Mouse (Mus musculus) ES-E14 (cell line): ENCODE data around the gene Zbtb7b. TPM values are rescaled to one million over a fixed set of nuclear protein-coding genes. Genes with fewer than 3 reads are reported as not detected.
A peak's percentile ranks its signal among the peaks of the same experiment; 100 is the strongest.

ENCODE experiments used
- DNase-seq: peaks from one replicate; pipeline ENCODE4 v3.0.0-alpha.2; 2013; ENCODE audit warnings: low read depth, low spot score
- H3K27ac ChIP-seq: 2 replicates; pipeline ENCODE4 v1.5.1; 2012; ENCODE audit warnings: low read depth, mild to moderate bottlenecking, low read length, moderate library complexity, mixed read lengths; ENCODE audit not compliant: poor library complexity, insufficient read depth, severe bottlenecking
- H3K36me3 ChIP-seq: 2 replicates; pipeline ENCODE4 v1.6.1; 2012; ENCODE audit warnings: mild to moderate bottlenecking, low read length, moderate library complexity, mixed read lengths; ENCODE audit not compliant: control insufficient read depth, poor library complexity, insufficient read depth, severe bottlenecking
- H3K4me1 ChIP-seq, 2 experiments: fragments of 150-350 bp in 1 of 2; sonication (generic) in 1 of 2; 2 replicates each; pipeline ENCODE4 v1.6.1; 2012; ENCODE audit warnings: low read length in 2 of 2, mild to moderate bottlenecking in 1 of 2, mixed read lengths in 1 of 2; ENCODE audit not compliant: control insufficient read depth in 2 of 2, insufficient read depth in 2 of 2, poor library complexity in 1 of 2
- H3K4me3 ChIP-seq, 2 experiments: fragments of 150-350 bp in 1 of 2; sonication (generic) in 1 of 2; 2 replicates each; pipeline ENCODE4 v1.5.1; 2012; ENCODE audit warnings: low read length in 2 of 2, low read depth in 1 of 2, mild to moderate bottlenecking in 1 of 2, mixed read lengths in 1 of 2; ENCODE audit not compliant: insufficient read depth in 1 of 2, poor library complexity in 1 of 2, severe bottlenecking in 1 of 2
- H3K9ac ChIP-seq: 2 replicates; pipeline ENCODE4 v1.6.1; 2012; ENCODE audit warnings: low read depth, mild to moderate bottlenecking, low read length, mixed read lengths; ENCODE audit not compliant: poor library complexity, insufficient read depth, severe bottlenecking
- H3K9me3 ChIP-seq: fragments of 150-350 bp; sonication (generic); 2 replicates; pipeline ENCODE4 v1.6.1; 2012; ENCODE audit warnings: low read depth, mild to moderate bottlenecking, low read length; ENCODE audit not compliant: control insufficient read depth, insufficient read depth
- CHD2 ChIP-seq: IDR thresholded peaks from 2 replicates; pipeline ENCODE4 v1.6.1; 2014; ENCODE audit warnings: mild to moderate bottlenecking, low read depth, low read length, inconsistent platforms
- HCFC1 ChIP-seq: IDR thresholded peaks from 2 replicates; pipeline ENCODE4 v1.6.1; 2012; ENCODE audit warnings: low read length, inconsistent platforms, borderline replicate concordance; ENCODE audit not compliant: insufficient read depth
- MAFK ChIP-seq: IDR thresholded peaks from 2 replicates; pipeline ENCODE4 v1.6.1; 2014; ENCODE audit warnings: mild to moderate bottlenecking, low read depth, low read length, inconsistent platforms; ENCODE audit not compliant: insufficient read depth
- ZC3H11A ChIP-seq: IDR thresholded peaks from 2 replicates; pipeline ENCODE4 v1.6.1; 2012; ENCODE audit warnings: low read depth, mild to moderate bottlenecking, inconsistent platforms, low read length, borderline replicate concordance
- ZNF384 ChIP-seq: IDR thresholded peaks from 2 replicates; pipeline ENCODE4 v1.6.1; 2012; ENCODE audit warnings: low read depth, low read length, inconsistent platforms
- in situ Hi-C, 2 experiments: fragments of 600-800 bp; cut with MboI; formaldehyde crosslinking; loops; one replicate each; pipeline ENCODE4 v1.15.1; 2025; ENCODE audit warnings: low sequenced_read_pairs in 2 of 2, inconsistent platforms in 1 of 2; ENCODE audit not compliant: unreplicated experiment in 2 of 2
- total RNA-seq: library from RNA; depleted of rRNA; stranded (reverse); fragments of 300-350 nt; gene quantifications from 2 replicates; pipeline ENCODE4 v1.2.3, GENCODE M21; 2012

Zbtb7b gene
- total RNA-seq, 1 experiment = 13.0 TPM

DNA sequence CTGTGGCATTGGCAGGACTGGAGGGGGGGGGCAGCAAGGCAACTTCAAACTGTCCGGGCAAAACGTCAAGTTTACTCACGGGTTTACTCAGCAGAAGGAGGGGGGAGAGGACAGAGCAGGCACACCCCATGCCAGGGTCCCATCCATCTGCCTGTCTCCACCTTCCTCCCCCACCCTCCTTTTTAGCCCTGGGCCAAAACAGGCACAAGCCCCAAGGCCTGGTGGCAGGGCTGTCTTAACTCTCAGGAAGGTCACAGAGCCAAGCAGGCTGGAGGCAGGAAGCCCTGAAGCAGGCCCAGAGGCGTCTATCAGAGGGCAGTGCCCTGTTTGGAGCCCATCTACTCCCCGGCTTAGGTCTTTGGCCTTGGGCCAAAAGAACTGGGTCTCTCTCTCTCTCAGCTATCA lies 4.5 kb downstream of the Zbtb7b start:
- in situ Hi-C loops = no loop called here
- Histone ChIP-seq H3K9me3 (no peaks in the 10 kb centered on the region), H3K27ac (no peak overlapping the region), H3K4me1 (peaks cover 0 to 42% of the 10 kb centered on the region in 2 experiments; a peak in 3 of 4 replicates), H3K4me3 (no peak overlapping the region), H3K36me3 (no peaks in the 10 kb centered on the region; the same call in 1 of the 2 replicates), H3K9ac (no peak overlapping the region)
- TF ChIP-seq MAFK = no peak
- no peak for TF ChIP-seq ZC3H11A
- TF ChIP-seq HCFC1 = no peak
- no peak for TF ChIP-seq CHD2
- TF ChIP-seq ZNF384 = no peak
- DNase-seq = no peak

DNA sequence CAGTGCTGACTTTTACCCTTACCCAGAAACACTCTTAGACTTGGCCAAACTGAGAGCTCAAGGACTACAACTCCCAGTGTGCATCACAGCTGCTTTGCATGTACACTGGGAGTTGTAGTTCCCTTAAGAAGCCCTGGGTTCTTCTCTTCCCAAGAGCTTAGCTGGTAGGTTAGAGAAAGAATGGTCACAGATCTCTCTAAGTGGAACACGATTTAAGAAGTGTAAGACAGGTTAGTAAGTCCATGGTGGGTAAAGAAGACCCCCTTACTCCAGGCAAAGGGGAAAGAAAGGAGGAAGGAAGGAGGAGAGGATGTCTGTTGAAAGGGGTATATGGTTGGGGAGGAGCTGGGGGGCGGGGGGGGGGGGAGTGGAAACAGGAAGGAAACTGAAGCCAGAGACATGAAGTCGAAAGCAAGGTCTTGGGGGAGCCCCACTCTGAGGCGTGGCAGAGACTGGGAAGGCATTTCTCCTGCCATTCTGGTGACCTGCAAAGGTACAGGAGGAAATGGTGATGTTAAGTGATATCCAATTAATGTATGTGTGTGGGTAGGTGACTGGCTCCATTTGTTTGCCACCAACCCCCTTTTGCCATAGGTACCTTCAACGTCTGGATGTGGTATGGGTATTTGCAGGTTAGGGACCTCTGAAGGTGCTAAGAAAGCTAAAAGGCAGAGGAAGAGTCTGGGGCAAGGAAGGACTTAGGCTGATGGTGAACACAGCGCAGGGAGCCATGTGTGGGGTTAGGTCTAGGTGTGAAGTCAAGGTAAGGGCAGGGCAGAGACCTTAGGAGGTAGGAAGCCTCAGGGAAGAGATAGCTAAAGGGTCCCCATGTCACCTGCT lies 5.5 kb downstream of the Zbtb7b start:
- H3K9me3 ChIP-seq = no peaks in the 10 kb centered on the region
- H3K27ac ChIP-seq = no peak overlapping the region
- no peak for DNase-seq
- H3K36me3 ChIP-seq = no peaks in the 10 kb centered on the region; the same call in 1 of the 2 replicates
- TF ChIP-seq ZC3H11A (no peak), ZNF384 (no peak), HCFC1 (peak; percentile 99), CHD2 (no peak)
- in situ Hi-C loops = no loop called here
- H3K9ac ChIP-seq = no peak overlapping the region
- H3K4me3 ChIP-seq = no peak overlapping the region
- H3K4me1 ChIP-seq = peaks cover 0 to 49% of the 10 kb centered on the region in 2 experiments; a peak in 3 of 4 replicates

DNA sequence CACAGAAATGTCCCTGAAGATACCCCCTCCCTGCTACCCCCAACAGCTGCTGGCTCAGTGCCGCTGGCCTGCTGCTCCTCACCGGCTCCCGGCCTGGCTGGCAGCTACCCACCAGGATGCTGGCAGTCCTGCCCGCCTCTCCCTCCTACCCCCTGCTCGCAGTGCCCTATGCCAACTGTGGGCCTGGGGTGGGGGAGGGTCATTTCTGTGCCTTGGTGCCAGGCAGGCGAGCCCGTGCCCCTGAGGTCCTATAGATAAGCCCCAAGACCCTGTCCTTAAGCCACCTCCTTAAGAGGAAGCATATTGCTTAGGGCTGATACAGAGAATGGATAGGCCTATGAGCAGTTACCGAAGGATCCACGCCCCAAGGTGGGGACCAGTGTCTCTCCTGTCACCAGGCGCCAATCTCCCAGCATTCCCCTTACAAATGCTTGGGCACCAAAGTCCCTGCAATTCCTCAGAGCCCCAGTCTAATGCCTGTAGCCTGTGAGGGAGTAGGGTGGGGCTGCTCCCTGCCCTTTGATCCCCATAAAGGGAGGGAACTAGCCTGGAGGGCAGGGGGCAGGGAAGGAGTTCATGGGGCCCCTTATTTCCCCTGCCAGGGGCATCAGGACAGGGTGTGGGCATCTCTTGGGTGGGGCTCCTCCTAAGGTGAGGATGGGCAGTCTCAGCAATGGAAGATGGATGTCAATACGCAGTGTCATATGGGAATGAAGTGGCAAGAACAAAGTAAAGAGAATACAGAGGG lies 6.3 kb downstream of the Zbtb7b start:
- H3K36me3 ChIP-seq = peaks cover 2% of the 10 kb centered on the region; the same call in 1 of the 2 replicates
- H3K4me1 ChIP-seq = peaks cover 0 to 57% of the 10 kb centered on the region in 2 experiments; a peak in 3 of 4 replicates
- no peak overlapping the region for H3K27ac ChIP-seq
- no peak overlapping the region for H3K4me3 ChIP-seq
- no peak for TF ChIP-seq MAFK
- no peak for TF ChIP-seq CHD2
- TF ChIP-seq ZNF384 = no peak
- TF ChIP-seq HCFC1 = no peak
- TF ChIP-seq ZC3H11A = no peak
- no peaks in the 10 kb centered on the region for H3K9me3 ChIP-seq
- no peak for DNase-seq
- in situ Hi-C loops = no loop called here
- no peak overlapping the region for H3K9ac ChIP-seq

DNA sequence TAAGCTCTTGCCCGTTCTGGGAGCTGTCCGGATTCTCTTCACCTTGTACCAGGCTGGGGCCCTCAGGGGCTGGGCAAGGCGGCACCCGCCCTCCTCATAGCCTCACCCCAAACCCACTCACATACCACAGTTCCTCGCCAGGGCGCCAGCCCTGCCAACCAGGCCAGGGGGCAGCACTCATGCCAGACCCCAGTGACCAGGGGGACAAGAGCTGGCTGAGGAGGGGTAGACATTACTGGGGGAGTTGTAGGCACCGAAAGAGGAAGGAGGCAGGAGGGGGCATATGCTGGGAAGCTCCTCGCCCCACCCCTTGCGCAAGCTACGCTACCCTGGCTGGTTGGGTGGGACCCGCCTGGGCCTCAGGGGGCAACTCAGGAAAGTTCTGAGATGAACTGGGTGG lies 6.9 kb downstream of the Zbtb7b start:
- in situ Hi-C loops = no loop called here

More for the DNA sequence above, 6.9 kb downstream of the Zbtb7b start:
- TF ChIP-seq CHD2 = no peak
- TF ChIP-seq MAFK = no peak
- TF ChIP-seq ZNF384 = no peak
- no peak for TF ChIP-seq ZC3H11A
- TF ChIP-seq HCFC1 = no peak
- H3K9me3 ChIP-seq = no peaks in the 10 kb centered on the region
- no peak overlapping the region for H3K4me3 ChIP-seq
- no peak overlapping the region for H3K9ac ChIP-seq
- no peak overlapping the region for H3K27ac ChIP-seq
- DNase-seq = no peak
- peaks cover 0 to 57% of the 10 kb centered on the region in 2 experiments; a peak in 3 of 4 replicates for H3K4me1 ChIP-seq
- peaks cover 2% of the 10 kb centered on the region; the same call in 1 of the 2 replicates for H3K36me3 ChIP-seq
